Mouse (Mus musculus) intestine, embryonic 16.5 days (tissue): Measurements from ENCODE around the gene Obp2a. TPM values are rescaled to one million over a fixed set of nuclear protein-coding genes. Genes with fewer than 3 reads are reported as not detected.

Experiments used
- ATAC-seq: fragments of 200-750 bp; cut with Nextera tagmentation; 2 replicates; pipeline ENCODE4 v1.8.0; 2017; ENCODE audit warnings: moderate TSS enrichment, moderate library complexity
- H3K27ac ChIP-seq: fragments of 300-500 bp; sonication (generic); 2 replicates; pipeline ENCODE4 v1.5.1; 2014; ENCODE audit warnings: mild to moderate bottlenecking, low read length
- H3K27me3 ChIP-seq: fragments of 300-500 bp; sonication (generic); replicated peaks from 2 replicates; pipeline ENCODE4 v1.6.1; 2014; ENCODE audit warnings: low read length, control low read depth, mixed read lengths; ENCODE audit not compliant: control insufficient read depth, insufficient read depth
- H3K36me3 ChIP-seq: fragments of 300-500 bp; sonication (generic); 2 replicates; pipeline ENCODE4 v1.6.1; 2014; ENCODE audit warnings: low read length, control low read depth; ENCODE audit not compliant: control insufficient read depth, insufficient read depth
- H3K4me1 ChIP-seq: fragments of 300-500 bp; sonication (generic); 2 replicates; pipeline ENCODE4 v1.6.1; 2014; ENCODE audit warnings: low read length, control low read depth, mixed read lengths; ENCODE audit not compliant: control insufficient read depth, insufficient read depth
- H3K4me2 ChIP-seq: fragments of 300-500 bp; sonication (generic); 2 replicates; pipeline ENCODE4 v1.6.1; 2014; ENCODE audit warnings: low read depth, low read length, control low read depth
- H3K4me3 ChIP-seq: fragments of 300-500 bp; sonication (generic); 2 replicates; pipeline ENCODE4 v1.5.1; 2014; ENCODE audit warnings: mild to moderate bottlenecking, low read length
- H3K9ac ChIP-seq: fragments of 300-500 bp; sonication (generic); 2 replicates; pipeline ENCODE4 v1.6.1; 2014; ENCODE audit warnings: low read depth, low read length
- H3K9me3 ChIP-seq: fragments of 300-500 bp; sonication (generic); 2 replicates; pipeline ENCODE4 v1.6.1; 2016; ENCODE audit warnings: low read length, control low read depth; ENCODE audit not compliant: control insufficient read depth
- WGBS: fragments of 180-500 bp; shearing (Covaris S2); extraction: QIAGEN DNeasy Blood & Tissue Kit; methylation state at CpG from one replicate; pipeline ENCODE4 v1.1.7; 2014; 5-methylcytosine and 5-hydroxymethylcytosine counted together
- polyA plus RNA-seq: library from polyadenylated mRNA; unstranded; fragments of >200 nt; fragmentation: Nextera tagmentation; extraction: Ambion mirVana; gene quantifications from 2 replicates; pipeline ENCODE4 v1.2.1, GENCODE M21; 2015

The Obp2a gene
- polyA plus RNA-seq, 1 experiment from 2014 or later: not detected

GRCm38 (mm10) chr2:25666516-25666915, 33.3 kb upstream of the Obp2a start:
- no peaks in the 10 kb centered on the region for H3K36me3 ChIP-seq
- ATAC-seq: no peak
- no peak overlapping the region for H3K4me3 ChIP-seq
- H3K27me3 ChIP-seq: no peaks in the 10 kb centered on the region
- H3K4me2 ChIP-seq: no peak overlapping the region
- 63% methylated on average over 1 of the region's 1 CpGs for WGBS
- H3K4me1 ChIP-seq: no peaks in the 10 kb centered on the region
- H3K27ac ChIP-seq: no peak overlapping the region
- H3K9me3 ChIP-seq: no peaks in the 10 kb centered on the region
- no peak overlapping the region for H3K9ac ChIP-seq

- Histone ChIP-seq H3K4me1 (no peaks in the 10 kb centered on the region), H3K27ac (no peak within 1 kb of the TSS), H3K36me3 (no peaks in the 10 kb centered on the region), H3K9ac (no peak within 1 kb of the TSS), H3K27me3 (0 out of 2 replicates have a peak, but pooled peaks cover 2% of the 10 kb centered on the region), H3K4me3 (no peak within 1 kb of the TSS), H3K4me2 (no peak within 1 kb of the TSS), H3K9me3 (no peaks in the 10 kb centered on the region)
- 89% methylated on average over 3 of the region's 3 CpGs for WGBS
- ATAC-seq: no peak
Observed at GRCm38 (mm10) chr2:25676486-25676885, 23.4 kb upstream of the Obp2a start, which contains the start of gene Lcn6. Gene Lcn6 (plus strand): TSS chr2:25676786.

- ATAC-seq: no peak
- Histone ChIP-seq H3K4me1 (no peaks in the 10 kb centered on the region), H3K27ac (no peak overlapping the region), H3K9me3 (no peaks in the 10 kb centered on the region), H3K4me3 (no peak overlapping the region), H3K9ac (no peak overlapping the region), H3K36me3 (no peaks in the 10 kb centered on the region), H3K27me3 (0 out of 2 replicates have a peak, but pooled peaks cover 2% of the 10 kb centered on the region), H3K4me2 (no peak overlapping the region)
- WGBS: 78% methylated on average over 6 of the region's 6 CpGs
Observed at GRCm38 (mm10) chr2:25679559-25679958, 20.3 kb upstream of the Obp2a start.

GRCm38 (mm10) chr2:25682426-25682825, 17.4 kb upstream of the Obp2a start, which contains the start of gene Lcn10:
Gene Lcn10 (plus strand): TSS chr2:25682726.
- H3K9me3 ChIP-seq: no peaks in the 10 kb centered on the region
- no peak for ATAC-seq
- 63% methylated on average over 2 of the region's 2 CpGs for WGBS
- H3K4me2 ChIP-seq: no peak within 1 kb of the TSS
- H3K9ac ChIP-seq: no peak within 1 kb of the TSS
- no peaks in the 10 kb centered on the region for H3K4me1 ChIP-seq
- no peak within 1 kb of the TSS for H3K27ac ChIP-seq
- H3K36me3 ChIP-seq: no peaks in the 10 kb centered on the region
- no peak within 1 kb of the TSS for H3K4me3 ChIP-seq
- H3K27me3 ChIP-seq: 0 out of 2 replicates have a peak, but pooled peaks cover 1% of the 10 kb centered on the region

- ATAC-seq: no peak
- Histone ChIP-seq H3K27ac (no peak overlapping the region), H3K4me1 (no peaks in the 10 kb centered on the region), H3K9ac (no peak overlapping the region), H3K9me3 (no peaks in the 10 kb centered on the region), H3K36me3 (no peaks in the 10 kb centered on the region), H3K27me3 (no peaks in the 10 kb centered on the region), H3K4me2 (no peak overlapping the region), H3K4me3 (no peak overlapping the region)
- 80% methylated on average over 4 of the region's 4 CpGs for WGBS
Observed at GRCm38 (mm10) chr2:25686941-25687340, 12.9 kb upstream of the Obp2a start.

- H3K36me3 ChIP-seq: no peaks in the 10 kb centered on the region
- H3K9me3 ChIP-seq: no peaks in the 10 kb centered on the region
- H3K4me2 ChIP-seq: no peak overlapping the region
- no peak overlapping the region for H3K27ac ChIP-seq
- H3K9ac ChIP-seq: no peak overlapping the region
- H3K4me1 ChIP-seq: no peaks in the 10 kb centered on the region
- H3K4me3 ChIP-seq: no peak overlapping the region
- peak; percentile 79 for ATAC-seq
- no peaks in the 10 kb centered on the region for H3K27me3 ChIP-seq
Observed at GRCm38 (mm10) chr2:25694605-25695004, 5.2 kb upstream of the Obp2a start.

GRCm38 (mm10) chr2:25696951-25697350, 2.9 kb upstream of the Obp2a start:
- Histone ChIP-seq H3K9me3 (no peaks in the 10 kb centered on the region), H3K9ac (no peak overlapping the region), H3K27me3 (no peaks in the 10 kb centered on the region), H3K4me3 (no peak overlapping the region), H3K4me2 (no peak overlapping the region), H3K36me3 (no peaks in the 10 kb centered on the region), H3K4me1 (no peaks in the 10 kb centered on the region), H3K27ac (no peak overlapping the region)
- 70% methylated on average over 4 of the region's 4 CpGs for WGBS
- no peak for ATAC-seq

- H3K27me3 ChIP-seq: no peaks in the 10 kb centered on the region
- WGBS: 83% methylated on average over 2 of the region's 2 CpGs
- no peaks in the 10 kb centered on the region for H3K9me3 ChIP-seq
- ATAC-seq: no peak
- H3K9ac ChIP-seq: no peak overlapping the region
- no peak overlapping the region for H3K27ac ChIP-seq
- no peaks in the 10 kb centered on the region for H3K36me3 ChIP-seq
- no peak overlapping the region for H3K4me3 ChIP-seq
- H3K4me1 ChIP-seq: no peaks in the 10 kb centered on the region
- H3K4me2 ChIP-seq: no peak overlapping the region
Observed at GRCm38 (mm10) chr2:25698696-25699095, 1.1 kb upstream of the Obp2a start.

GRCm38 (mm10) chr2:25701001-25701400, 1.2 kb downstream of the Obp2a start:
- ATAC-seq: no peak
- Histone ChIP-seq H3K27me3 (no peaks in the 10 kb centered on the region), H3K36me3 (no peaks in the 10 kb centered on the region), H3K4me1 (no peaks in the 10 kb centered on the region), H3K9me3 (no peaks in the 10 kb centered on the region), H3K4me2 (no peak overlapping the region), H3K9ac (no peak overlapping the region), H3K4me3 (no peak overlapping the region), H3K27ac (no peak overlapping the region)
- 77% methylated on average over 5 of the region's 5 CpGs for WGBS

- ATAC-seq: no peak
- 80% methylated on average over 4 of the region's 4 CpGs for WGBS
- no peak overlapping the region for H3K27ac ChIP-seq
- H3K27me3 ChIP-seq: no peaks in the 10 kb centered on the region
- no peaks in the 10 kb centered on the region for H3K36me3 ChIP-seq
- no peak overlapping the region for H3K9ac ChIP-seq
- H3K4me3 ChIP-seq: no peak overlapping the region
- no peak overlapping the region for H3K4me2 ChIP-seq
- no peaks in the 10 kb centered on the region for H3K9me3 ChIP-seq
- H3K4me1 ChIP-seq: 0 out of 2 replicates have a peak, but pooled peaks cover 6% of the 10 kb centered on the region
Observed at GRCm38 (mm10) chr2:25703706-25704105, 3.9 kb downstream of the Obp2a start.
